Comparison of ENCODE assay signal across 10 mouse cellular contexts in genomic region chr16:26185288-26186281, GRCm38 (mm10).
DNase-seq lines count a peak whose midpoint lies in the region; ATAC-seq lines count a peak whose summit lies in the region.
"Had no signal": no experiment of that assay in that cellular context is flagged by ENCODE, and none has a peak within 500 bp of the region (broad histone marks: within the 10 kb centered on the region; RNA-seq: fewer than 3 reads in every experiment).

No protein-coding gene starts in this region.

- peak; percentile 43; the same call in 1 of the 2 replicates for ATAC-seq in kidney, embryonic 14.5 days (ENCODE audit: low FRiP score, low TSS enrichment)
- ATAC-seq in limb, embryonic 15.5 days (ENCODE audit: insufficient number of reproducible peaks, low FRiP score, low TSS enrichment, low read depth): peak; percentile 56; the same call in 1 of the 2 replicates

- H3K4me1 ChIP-seq in kidney, embryonic 14.5 days (ENCODE audit: control insufficient read depth, insufficient read depth, low read length): 0 out of 2 replicates have a peak, but pooled peaks cover 5% of the 10 kb centered on the region
- peaks cover 21% of the 10 kb centered on the region for H3K4me1 ChIP-seq in embryonic facial prominence, embryonic 10.5 days
- H3K4me1 ChIP-seq in limb, embryonic 15.5 days: peaks cover 19% of the 10 kb centered on the region

- no peaks in the 10 kb centered on the region for H3K9me3 ChIP-seq in kidney, embryonic 14.5 days (ENCODE audit: control insufficient read depth, low read length)
- H3K9me3 ChIP-seq in embryonic facial prominence, embryonic 10.5 days: no peaks in the 10 kb centered on the region
- no peaks in the 10 kb centered on the region for H3K9me3 ChIP-seq in limb, embryonic 15.5 days

- no peak overlapping the region for H3K4me2 ChIP-seq in kidney, embryonic 14.5 days (replicated peaks; ENCODE audit: low read depth, low read length)
- H3K4me2 ChIP-seq in limb, embryonic 15.5 days: no peak overlapping the region

- H3K27me3 ChIP-seq in kidney, embryonic 14.5 days (ENCODE audit: control insufficient read depth, insufficient read depth, low read length): no peaks in the 10 kb centered on the region
- no peaks in the 10 kb centered on the region for H3K27me3 ChIP-seq in embryonic facial prominence, embryonic 10.5 days (replicated peaks; ENCODE audit: low read depth, poor library complexity, severe bottlenecking)
- no peaks in the 10 kb centered on the region for H3K27me3 ChIP-seq in limb, embryonic 15.5 days

- no peak overlapping the region for H3K9ac ChIP-seq in kidney, embryonic 14.5 days (ENCODE audit: low read depth, low read length)
- no peak overlapping the region for H3K9ac ChIP-seq in limb, embryonic 15.5 days

- no peaks in the 10 kb centered on the region for H3K36me3 ChIP-seq in kidney, embryonic 14.5 days (ENCODE audit: control insufficient read depth, insufficient read depth, low read length)
- no peaks in the 10 kb centered on the region for H3K36me3 ChIP-seq in embryonic facial prominence, embryonic 10.5 days (replicated peaks)
- no peaks in the 10 kb centered on the region for H3K36me3 ChIP-seq in limb, embryonic 15.5 days

- 47% methylated on average over 8 of the region's 8 CpGs for WGBS in kidney, embryonic 14.5 days
- 48% methylated on average over 8 of the region's 8 CpGs for WGBS in embryonic facial prominence, embryonic 10.5 days
- 31% methylated on average over 8 of the region's 8 CpGs for WGBS in limb, embryonic 15.5 days

- H3K4me3 ChIP-seq in kidney, embryonic 14.5 days (ENCODE audit: low read length): no peak overlapping the region
- H3K4me3 ChIP-seq in embryonic facial prominence, embryonic 10.5 days: no peak overlapping the region
- H3K4me3 ChIP-seq in limb, embryonic 15.5 days: no peak overlapping the region

- DNase-seq in kidney, adult 9 months: no peak
- peak; percentile 36 for DNase-seq in embryo, embryonic 10 days (ENCODE audit: low spot score)
- DNase-seq in embryonic facial prominence, embryonic 10.5 days (ENCODE audit: low spot score): peak; percentile 49
- DNase-seq in spleen, adult 18-20 months: no peak
- no peak for DNase-seq in ovary, adult 18-20 months (ENCODE audit: low spot score)
- DNase-seq: cerebellum, adult 9-10 months; gastrocnemius, postnatal 25 days; layer of hippocampus, adult 9-11 months had no signal

- H3K27ac ChIP-seq in kidney, embryonic 14.5 days (ENCODE audit: low read depth, low read length): no peak overlapping the region
- H3K27ac ChIP-seq in embryonic facial prominence, embryonic 10.5 days (replicated peaks): peak overlapping the region; percentile 14
- peak overlapping the region; percentile 73 for H3K27ac ChIP-seq in limb, embryonic 15.5 days

Comparison
In these comparisons a context has a peak if more than half of its experiments do, and no peak if none do; other contexts are left out.
1. DNase-seq: peak in embryo, embryonic 10 days (single experiment) and embryonic facial prominence, embryonic 10.5 days (single experiment); none in kidney, adult 9 months (single experiment), spleen, adult 18-20 months (0 of 2) and ovary, adult 18-20 months (single experiment).